Mouse (Mus musculus): ENCODE results near the gene Chrna4. TPM values are rescaled to one million over a fixed set of nuclear protein-coding genes. Genes with fewer than 3 reads are reported as not detected.

Chrna4 gene
- total RNA-seq, 2 experiments from 2014 or later: not detected

Other genes starting within 250 kb of the Chrna4 start
- 54.2 and 55.4 TPM in 2 replicates for gene Ythdf1, start 122.6 kb downstream of the Chrna4 start, total RNA-seq (2015)
- 24.1 and 26.0 TPM in 2 replicates for gene Ythdf1, start 122.6 kb downstream of the Chrna4 start, total RNA-seq (2017)
- not detected in 2 replicates for gene Birc7, start 114.5 kb downstream of the Chrna4 start, total RNA-seq (2015)
- not detected in 2 replicates for gene Birc7, start 114.5 kb downstream of the Chrna4 start, total RNA-seq (2017)
- gene Nkain4, start 88.8 kb downstream of the Chrna4 start, total RNA-seq (2015): not detected in 2 replicates
- not detected in 2 replicates for gene Nkain4, start 88.8 kb downstream of the Chrna4 start, total RNA-seq (2017)
- gene Arfgap1, start 76.3 kb downstream of the Chrna4 start, total RNA-seq (2015): 16.5 and 18.7 TPM in 2 replicates
- 34.8 and 35.0 TPM in 2 replicates for gene Arfgap1, start 76.3 kb downstream of the Chrna4 start, total RNA-seq (2017)
- gene Col20a1, start 57.0 kb downstream of the Chrna4 start, total RNA-seq (2015): 0.11 and 0.23 TPM in 2 replicates
- 0.18 and 0.28 TPM in 2 replicates for gene Col20a1, start 57.0 kb downstream of the Chrna4 start, total RNA-seq (2017)
- not detected in 2 replicates for gene Kcnq2, start 91.8 kb upstream of the Chrna4 start, total RNA-seq (2015)
- gene Kcnq2, start 91.8 kb upstream of the Chrna4 start, total RNA-seq (2017): not detected in 2 replicates
- gene Eef1a2, start 113.5 kb upstream of the Chrna4 start, total RNA-seq (2015): not detected in 2 replicates
- not detected in 2 replicates for gene Eef1a2, start 113.5 kb upstream of the Chrna4 start, total RNA-seq (2017)
- 87.9 and 88.9 TPM in 2 replicates for gene Ppdpf, start 143.7 kb upstream of the Chrna4 start, total RNA-seq (2015)
- 55.7 and 56.1 TPM in 2 replicates for gene Ppdpf, start 143.7 kb upstream of the Chrna4 start, total RNA-seq (2017)
- gene Ptk6, start 159.2 kb upstream of the Chrna4 start, total RNA-seq (2015): not detected in 2 replicates
- not detected in 2 replicates for gene Ptk6, start 159.2 kb upstream of the Chrna4 start, total RNA-seq (2017)
- not detected in 2 replicates for gene Srms, start 169.6 kb upstream of the Chrna4 start, total RNA-seq (2015)
- gene Srms, start 169.6 kb upstream of the Chrna4 start, total RNA-seq (2017): not detected in 2 replicates
- gene Fndc11, start 176.5 kb upstream of the Chrna4 start, total RNA-seq (2015): not detected in 2 replicates
- not detected in 2 replicates for gene Fndc11, start 176.5 kb upstream of the Chrna4 start, total RNA-seq (2017)
- gene Helz2, start 198.5 kb upstream of the Chrna4 start, total RNA-seq (2015): 13.5 and 14.2 TPM in 2 replicates
- gene Helz2, start 198.5 kb upstream of the Chrna4 start, total RNA-seq (2017): 11.0 and 14.6 TPM in 2 replicates
- 12.5 and 16.6 TPM in 2 replicates for gene Gmeb2, start 244.5 kb upstream of the Chrna4 start, total RNA-seq (2015)
- 13.4 and 23.9 TPM in 2 replicates for gene Gmeb2, start 244.5 kb upstream of the Chrna4 start, total RNA-seq (2017)

Measured in megakaryocyte, adult 5-6 weeks (primary cell).